Mouse (Mus musculus) retina, embryonic 14.5 days (tissue): ENCODE data around the gene Ank3.

Experiments used
- DNase-seq: peaks from one replicate; pipeline ENCODE4 v3.0.0-alpha.2; 2015; ENCODE audit warnings: low spot score

Ank3 gene

DNA sequence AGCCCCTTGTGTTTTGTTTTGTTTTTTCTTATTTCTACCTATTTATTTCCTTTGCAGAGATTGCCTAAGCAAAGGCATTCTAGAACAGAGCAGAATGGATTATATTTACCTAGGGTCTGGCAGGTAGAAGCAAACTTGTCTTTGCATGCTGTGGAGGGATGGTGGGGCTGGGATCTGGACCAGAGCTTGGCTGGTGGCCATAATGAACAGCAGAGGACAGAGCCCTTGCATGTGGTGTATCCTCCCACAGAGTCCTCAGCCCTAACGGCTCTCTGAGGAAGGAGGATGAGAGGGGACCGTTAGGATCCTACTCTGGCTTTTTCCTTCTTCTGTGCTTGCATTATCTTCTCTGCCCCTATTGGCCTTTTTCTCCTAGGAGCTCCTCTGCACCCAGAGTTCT is 79.1 kb downstream of the Ank3 start:
- no peak for DNase-seq

DNA sequence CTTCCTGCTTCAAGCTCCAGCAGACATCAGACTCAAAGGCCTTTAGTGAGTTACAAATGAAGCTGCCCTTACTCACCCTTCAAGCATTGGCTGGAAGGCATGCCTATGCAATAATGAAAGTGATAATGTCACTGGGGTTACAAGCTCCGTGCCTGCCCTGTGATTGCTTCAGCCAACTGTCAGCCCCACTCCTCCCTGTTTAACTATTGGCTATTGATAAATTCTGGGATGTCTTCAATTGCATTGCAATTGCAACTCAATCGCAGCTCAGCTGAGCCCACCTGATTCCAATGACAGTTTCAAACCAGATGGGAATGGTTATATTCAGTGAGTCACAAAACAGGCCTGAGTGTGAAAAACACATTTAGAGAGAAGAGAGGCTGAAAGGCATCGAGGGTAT is 80.3 kb downstream of the Ank3 start:
- DNase-seq = no peak

DNA sequence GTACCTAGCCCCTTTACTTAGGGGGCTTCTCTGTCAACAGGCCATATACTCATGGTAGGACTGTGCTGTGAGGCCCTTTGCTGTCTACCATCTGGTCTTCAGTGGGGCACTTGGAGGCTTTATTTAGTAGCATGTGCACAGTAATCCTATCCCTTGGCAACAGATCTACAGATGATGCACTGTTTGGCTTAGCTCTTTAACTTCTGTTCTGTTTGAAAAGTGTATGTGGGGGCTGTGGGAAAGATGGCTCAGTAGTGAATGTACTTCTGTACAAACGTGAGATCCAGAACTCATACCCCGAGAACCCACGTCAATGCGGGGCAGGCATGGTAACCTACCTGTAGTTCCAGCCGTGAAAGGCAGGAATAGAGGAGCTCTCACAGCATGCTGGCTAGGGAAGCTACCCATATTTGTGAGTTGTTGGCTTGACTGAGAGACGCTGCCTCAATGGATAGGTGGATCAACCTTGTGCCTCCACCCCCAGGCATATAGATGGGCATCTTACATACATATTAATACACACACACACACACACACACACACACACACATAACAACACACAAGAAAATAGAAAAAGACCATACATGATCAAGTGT is 86.7 kb downstream of the Ank3 start:
- no peak for DNase-seq

DNA sequence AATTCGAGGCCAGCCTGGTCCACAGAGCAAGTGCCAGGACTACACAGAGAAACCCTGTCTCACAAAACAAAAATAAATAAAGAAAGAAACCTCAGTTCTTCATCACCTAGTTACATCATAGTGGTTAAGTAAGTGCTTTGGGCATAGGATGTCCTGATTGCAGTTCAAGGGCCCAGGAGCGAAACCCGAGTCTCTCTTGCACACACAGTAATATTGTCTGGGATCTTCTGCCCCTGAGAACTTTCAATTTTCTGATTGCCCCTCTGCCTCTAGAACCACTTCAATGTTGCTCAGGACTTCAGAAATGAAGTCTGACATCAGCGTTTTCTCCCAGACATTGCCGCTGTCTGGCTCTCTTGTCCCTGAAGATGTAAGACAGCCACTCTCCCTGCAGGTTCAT is 91.6 kb downstream of the Ank3 start:
- no peak for DNase-seq

DNA sequence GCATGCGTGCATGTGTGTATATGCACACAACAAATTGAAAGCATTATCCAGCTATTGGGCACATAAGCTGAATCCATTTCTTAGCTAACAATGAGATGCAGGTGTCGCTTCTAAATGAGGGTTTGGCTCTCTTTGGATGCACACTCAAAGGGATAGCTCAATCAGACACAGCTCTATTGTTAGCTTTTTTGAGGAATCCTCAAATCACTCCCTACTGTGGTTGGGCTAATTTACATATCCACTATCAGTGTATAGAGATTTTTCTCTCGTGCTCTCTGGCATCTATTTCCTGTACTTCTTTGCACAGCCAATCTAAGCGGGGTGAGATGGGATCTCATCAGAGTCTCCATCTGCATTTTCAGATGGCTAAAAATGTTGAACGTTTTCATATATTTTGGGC is 93.4 kb downstream of the Ank3 start:
- DNase-seq = no peak

DNA sequence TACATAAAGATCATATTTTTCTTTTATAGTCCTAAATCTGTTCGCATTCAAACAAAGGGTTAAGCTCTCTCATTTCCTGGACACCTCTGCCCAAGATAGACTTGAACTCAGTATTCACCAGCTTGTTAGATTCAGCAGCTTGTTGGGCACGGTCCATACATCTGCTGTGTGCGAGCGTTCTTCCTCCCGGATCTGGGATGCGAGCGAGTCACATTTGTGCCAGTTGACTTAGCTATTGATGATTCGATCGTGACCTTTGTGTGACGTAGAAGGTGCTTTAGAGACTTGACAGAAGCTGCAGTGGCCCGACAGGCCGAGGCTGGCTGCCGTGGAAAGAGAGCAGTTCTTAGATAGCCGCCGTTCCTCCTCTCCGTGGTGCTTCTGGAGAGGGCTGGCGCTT is 98.8 kb downstream of the Ank3 start:
- peak; percentile 39 for DNase-seq

DNA sequence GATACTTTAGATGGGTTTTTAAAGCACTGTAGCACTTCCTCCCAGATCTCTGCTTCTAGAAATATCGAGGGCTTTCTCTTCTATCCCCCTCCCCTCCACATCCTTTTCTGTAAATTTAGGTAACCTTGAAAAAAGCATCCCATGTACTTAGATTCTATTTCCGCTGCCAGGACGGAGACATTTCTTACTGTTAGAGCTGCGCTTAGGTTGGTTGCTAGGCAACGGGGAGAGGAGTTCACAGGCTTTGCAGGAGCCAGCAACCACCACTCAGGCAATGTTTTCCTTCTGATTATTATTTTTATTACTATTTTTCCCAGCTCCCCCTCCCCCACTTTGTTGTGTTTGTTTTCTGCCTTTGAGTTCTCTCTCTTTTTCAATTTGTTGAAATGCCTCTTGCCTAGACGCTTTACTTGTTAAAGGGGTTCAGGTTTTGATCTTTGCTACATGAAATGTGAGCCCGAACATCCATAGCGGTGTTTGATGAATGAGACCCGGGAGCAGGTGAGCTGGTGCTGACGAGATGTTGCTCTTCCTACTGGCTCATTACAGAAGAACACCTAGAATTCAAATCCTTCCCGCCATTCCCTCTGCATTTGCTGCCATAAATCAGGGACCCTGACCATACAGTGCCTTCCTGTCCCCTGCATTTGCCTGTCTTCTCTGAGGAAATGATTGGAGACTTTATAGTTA is 101.7 kb downstream of the Ank3 start:
- DNase-seq = peak; percentile 66

DNA sequence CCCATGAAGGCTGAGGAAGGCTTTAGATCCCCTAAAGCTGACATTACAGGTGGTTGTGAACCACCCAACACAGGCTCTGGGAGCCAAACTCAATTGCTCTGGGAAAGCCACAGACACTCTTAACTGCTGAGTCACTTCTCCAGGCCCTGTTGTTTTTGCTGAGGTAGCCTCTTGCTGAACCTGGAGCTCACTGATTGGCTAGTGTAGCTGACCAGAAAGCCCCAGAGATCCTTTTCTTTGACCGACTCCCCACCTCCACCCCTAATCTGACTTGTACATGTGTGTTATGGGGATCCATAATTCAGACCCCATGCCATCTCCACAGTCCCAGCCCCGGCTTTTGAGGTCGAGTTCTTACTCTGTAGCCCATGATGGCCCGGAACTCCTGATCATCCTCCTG is 105.2 kb downstream of the Ank3 start:
- no peak for DNase-seq

DNA sequence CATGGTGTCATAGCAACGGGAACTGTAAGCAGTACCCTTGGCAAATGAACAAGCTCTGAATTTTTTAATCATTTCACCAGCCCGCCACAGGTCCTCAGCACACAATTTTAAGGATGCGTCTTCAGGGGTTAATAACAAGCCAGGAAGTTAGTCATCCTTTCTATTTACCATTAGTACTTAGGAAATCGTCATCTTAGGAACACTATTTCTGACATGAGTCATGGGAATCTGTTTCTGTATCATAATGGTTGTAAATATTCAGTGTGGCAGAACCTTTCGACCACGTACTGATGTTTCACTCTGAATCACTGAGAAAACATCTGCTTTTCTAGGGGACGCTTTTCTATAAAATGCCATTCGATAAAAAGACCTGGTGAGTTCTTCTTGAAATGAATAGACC is 109.1 kb downstream of the Ank3 start:
- DNase-seq = no peak

DNA sequence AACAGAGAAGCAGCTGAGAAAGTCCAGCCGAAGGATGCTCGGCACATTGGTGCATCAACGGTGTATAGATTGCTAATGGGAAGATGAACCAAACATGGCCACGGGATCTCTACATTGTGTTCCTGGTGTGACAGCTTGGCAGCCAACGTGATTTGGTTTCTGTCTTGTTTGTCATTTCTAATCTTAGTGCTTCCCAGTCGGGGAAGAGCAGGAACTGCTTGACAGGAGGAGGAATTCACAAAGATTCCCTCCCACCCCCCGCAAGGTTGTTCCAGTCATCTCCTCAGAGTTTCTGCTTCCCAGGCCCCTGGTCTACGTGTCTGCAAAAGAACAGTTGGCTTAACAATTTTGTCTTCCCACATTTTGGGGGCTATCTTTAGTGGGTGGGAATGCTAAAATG is 111.8 kb downstream of the Ank3 start:
- DNase-seq = no peak

DNA sequence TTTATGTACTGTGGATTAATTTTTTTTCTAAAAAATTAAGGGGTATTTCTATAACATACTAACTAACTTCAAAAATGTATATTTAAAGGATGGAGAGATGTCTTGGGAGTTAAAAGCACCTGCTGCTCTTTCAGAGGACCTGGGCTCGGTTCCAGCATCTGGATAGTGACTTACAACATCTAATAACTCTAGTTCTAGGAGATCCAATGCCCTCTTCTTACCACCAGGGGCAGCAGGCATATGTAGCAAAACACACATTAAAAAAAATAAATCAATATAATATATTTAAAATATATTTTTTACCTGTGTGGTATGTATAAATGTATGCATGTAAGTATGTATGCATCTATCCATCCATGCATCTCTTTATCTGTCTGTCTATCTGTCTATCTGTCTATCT is 112.7 kb downstream of the Ank3 start:
- DNase-seq = no peak

DNA sequence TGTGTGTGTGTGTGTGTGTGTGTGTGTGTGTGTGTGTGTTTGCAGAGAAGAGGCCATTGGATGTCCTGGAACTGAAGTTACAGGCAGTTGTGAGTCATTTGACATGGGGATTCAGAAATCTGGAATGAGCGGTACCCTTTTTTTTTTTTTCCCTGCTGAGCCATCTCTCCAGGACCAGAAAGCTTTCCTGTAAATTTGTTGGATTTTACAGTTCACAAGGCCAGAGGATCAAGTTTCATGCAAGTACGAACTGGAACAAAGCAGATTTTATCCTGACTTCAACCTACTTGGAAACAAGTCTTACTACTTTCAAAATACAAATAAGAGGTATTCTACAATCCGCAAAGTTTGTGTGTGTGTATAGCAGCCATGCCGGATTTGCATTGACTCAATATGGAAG is 123.4 kb downstream of the Ank3 start:
- no peak for DNase-seq

DNA sequence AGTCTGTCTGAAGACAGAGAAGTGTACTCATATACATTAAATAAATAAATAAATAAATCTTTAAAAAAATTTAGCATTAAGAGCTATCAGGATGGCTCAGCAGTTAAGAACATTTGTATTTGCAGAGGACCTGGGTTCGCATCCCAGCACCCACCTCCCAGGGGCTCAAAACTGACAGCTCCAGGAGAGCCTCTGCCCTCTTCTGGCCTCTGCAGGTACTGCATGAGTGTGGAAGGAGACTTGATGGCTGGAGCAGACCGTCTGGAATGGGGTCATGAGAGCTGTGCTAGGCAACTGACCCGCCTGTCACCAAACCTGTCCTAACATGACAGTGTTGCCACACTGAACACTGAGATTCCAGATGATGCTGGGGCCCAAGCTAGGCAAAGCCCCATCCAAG is 124.6 kb downstream of the Ank3 start:
- peak; percentile 25 for DNase-seq

DNA sequence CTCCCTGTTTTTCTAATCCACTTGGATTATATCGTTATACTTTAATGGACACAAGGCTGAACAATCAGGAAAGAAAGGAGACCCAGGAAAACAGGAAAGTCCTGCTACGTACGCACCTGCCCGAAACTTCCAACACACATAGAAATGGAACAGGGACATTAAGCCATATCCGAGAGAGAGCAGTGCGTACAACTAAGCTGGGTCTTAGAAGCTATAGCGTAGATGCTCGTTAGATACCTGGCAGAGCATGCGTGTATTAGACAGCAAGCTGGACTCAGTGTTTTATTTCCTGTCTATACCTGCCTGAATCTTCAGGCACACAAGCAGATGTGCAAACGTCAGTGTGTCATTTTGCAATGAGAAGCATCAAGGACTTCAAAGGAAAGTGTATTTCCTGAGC is 128.7 kb downstream of the Ank3 start:
- no peak for DNase-seq

DNA sequence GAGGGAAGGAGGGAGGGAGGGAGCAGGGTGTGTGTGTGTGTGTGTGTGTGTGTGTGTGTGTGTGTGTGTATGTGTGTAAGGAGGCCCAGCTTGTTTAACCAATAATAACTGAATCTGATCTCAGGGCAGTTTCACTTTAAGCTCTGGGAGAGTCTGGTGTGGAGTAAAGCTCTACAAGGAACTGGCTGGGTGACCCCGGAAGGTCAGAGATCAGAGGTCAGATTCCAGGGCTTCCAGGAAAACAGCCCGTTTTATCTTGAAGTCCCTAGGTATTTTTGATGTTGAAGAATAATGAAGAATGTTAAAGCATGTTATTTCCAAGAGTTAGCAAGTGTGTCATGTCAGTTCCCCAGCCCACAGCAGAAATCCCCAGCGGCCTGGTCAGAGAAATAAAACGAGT is 130.2 kb downstream of the Ank3 start:
- no peak for DNase-seq

DNA sequence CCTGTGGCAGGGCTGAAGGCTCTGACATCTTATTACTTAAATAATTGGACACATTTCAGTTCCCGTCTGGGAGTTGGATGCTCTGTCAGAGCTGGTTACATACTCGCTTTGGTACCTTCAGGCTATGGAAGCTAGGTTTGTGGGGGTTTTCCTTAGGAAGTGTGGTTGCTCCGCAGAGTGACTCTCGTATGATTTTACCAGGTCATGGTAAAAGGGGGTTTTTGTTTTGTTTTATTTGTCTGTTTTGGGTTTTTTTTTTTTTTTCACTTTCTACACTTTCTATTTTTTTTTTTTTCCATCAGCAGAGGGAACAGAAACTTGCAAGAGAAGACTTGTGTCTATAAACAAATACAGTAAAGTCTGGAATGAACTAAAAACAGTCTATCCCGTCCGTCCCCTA is 131.8 kb downstream of the Ank3 start:
- DNase-seq = no peak

DNA sequence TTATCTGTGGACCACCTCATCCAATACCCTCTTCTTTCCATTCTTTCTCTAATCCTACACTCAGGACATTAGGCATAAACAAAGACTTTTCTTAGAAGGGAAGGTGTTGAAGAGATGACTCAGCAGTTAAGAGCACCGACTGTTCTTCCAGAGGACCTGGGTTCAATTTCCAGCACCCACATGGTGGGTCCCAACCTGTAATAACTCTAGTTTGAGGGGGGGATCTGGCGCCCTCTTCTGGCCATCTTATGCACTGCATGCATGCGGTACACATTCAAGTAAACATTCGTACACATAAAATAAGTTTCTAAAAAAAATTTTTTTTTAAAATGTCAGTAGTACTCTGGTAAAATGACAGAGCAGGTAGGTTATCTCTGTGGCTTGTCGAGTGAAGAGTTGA is 133.0 kb downstream of the Ank3 start:
- peak; percentile 7 for DNase-seq

DNA sequence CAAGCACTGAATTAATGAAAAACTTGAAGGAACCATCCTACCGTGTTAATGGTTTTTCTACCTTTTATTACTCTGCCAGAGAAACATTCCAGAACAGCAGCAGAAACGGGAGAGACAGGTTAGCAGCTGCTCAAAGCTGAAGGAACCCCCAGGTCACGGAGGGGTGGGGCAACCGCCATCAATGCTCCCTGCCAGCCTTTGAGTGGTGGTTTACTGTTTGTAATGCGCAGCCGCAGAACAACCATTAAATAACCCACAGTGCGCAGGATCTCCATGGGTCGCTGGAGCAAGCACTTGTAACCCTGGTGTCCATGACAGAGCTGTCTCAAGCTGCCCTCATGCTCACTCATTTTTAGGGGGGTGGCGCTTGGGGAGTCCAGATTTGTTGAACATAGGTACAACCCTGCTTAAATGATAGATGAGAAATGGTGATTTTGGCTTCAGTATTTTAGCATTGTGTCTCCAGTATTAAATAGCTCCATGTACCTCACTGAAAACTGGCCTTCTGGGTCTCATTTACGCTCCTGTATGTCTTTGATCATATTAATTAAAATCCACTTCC is 133.7 kb downstream of the Ank3 start:
- peak; percentile 38 for DNase-seq

DNA sequence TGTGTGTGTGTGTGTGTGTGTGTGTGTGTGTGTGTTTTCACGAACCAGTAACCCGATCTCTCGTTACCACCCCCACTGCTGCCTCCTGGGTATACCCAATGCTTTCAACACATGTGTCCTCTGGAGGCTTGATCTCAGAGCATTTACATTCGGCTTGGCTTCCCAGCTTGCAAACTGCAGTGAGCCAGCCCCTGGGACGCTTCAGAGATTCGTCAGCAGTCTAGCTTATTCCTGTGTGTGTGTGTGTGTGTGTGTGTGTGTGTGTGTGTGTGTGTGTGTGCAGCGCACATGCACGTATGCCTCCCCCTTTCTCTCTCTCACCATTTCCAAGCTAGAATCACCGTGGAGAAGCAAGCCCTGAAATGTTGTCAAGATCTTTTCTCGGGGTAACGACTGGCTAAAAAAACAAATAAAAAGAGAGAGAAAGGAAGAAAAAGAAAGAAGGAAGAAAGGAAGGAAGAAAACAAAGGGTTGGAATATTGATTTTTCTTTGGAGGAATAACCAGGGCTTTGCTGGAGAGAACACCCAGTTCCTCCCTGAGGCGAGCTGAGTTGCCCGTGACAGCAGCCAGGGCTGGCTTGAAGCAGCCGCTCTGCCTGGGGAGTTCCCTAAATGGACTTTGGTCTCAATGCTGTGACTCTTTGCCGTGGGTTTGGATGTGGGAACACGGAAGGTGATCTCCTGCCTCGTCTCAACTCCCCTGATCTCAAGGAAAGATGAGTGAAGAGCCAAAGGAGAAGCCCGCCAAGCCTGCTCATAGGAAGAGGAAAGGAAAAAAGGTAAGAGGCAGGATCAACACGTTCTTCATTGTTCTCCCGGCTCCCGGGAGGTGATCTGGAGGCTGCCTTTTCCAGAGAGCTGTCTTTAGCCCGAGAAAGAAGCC is 135.2 kb downstream of the Ank3 start:
- DNase-seq = peak; percentile 78

DNA sequence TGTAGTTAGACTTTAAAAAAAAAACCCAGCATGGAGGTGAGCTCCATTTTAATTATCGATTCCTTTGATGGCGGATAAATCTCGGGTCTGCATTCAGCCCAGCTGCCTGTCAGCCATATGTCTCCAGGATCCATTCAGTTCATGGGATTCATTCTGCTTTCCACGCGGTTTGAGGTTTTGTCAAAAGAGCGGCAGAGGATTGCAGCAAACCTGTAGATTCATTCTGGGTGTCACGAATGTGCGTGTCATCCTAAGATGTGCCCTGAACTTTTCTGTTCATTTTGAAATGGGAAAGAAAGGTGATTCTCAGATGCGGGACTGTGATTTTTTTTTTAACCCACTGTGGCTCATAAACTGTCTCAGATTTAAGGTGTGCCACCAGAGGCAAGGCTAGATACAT is 136.1 kb downstream of the Ank3 start:
- DNase-seq = peak; percentile 45

DNA sequence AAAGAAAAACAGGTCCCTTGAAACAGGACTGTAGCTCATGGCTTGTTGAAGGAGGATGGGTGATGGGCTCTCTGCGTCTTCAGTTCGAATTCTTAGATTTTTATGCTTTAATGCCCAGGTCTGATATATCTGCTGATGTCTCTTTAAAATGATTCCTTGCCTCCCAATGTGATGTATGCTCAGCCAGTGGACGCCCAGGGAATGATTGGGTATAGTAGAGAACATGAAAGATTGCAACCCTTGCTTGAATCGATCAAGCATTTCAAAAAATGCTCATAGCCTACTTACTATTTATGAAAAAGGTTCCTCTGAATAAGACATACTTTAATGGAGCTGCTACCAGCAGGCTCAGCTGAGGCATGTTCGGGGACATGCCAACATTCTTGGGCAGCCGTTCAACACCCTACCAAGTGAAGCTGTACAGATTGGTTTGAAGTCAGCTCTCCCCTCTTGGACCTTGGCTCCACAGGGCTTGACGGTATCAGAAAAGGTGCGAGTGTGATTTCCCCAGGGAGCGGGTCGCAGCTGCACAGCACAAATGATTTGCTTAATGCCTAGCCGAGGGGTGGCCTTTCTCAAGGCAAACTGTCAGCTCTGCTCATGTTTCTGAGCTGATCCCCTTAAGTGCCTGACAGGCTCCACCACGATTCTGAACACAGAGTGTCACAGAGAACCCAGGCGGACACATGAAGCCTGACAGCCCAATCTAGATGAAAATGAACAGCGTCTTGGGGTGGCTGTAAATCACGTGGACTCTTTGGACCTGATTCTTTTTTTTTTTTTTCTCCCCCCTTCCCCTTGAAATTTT is 136.8 kb downstream of the Ank3 start:
- DNase-seq = peak; percentile 78

DNA sequence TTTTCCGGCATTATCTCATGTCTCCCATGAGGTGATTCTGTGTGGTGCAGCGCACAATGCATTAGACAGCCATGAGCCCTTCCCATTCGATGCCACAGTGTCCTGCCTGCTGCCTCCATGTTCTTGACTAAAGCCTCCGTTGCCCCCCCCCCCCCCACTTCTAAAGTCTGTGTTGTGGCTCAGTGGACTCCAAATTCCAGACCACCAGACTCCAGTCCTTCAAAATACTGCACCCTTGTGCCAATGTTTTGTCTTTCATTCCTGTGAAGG is 137.3 kb downstream of the Ank3 start:
- no peak for DNase-seq
